Mouse (Mus musculus) embryonic facial prominence, embryonic 12.5 days (tissue): ENCODE results near the gene Rab40b. TPM values are rescaled to one million over a fixed set of nuclear protein-coding genes. Genes with fewer than 3 reads are reported as not detected.
"Not testable (repeated sequence)": the region's sequence is repeated elsewhere in the genome, so short reads cannot be mapped to it uniquely, and the experiment has no call there.

Experiments
- ATAC-seq: fragments of 200-750 bp; cut with Nextera tagmentation; 2 replicates; pipeline ENCODE4 v1.8.0; 2017; ENCODE audit not compliant: insufficient number of reproducible peaks, insufficient read depth, low FRiP score, low TSS enrichment
- H3K27ac ChIP-seq: fragments of 300-500 bp; sonication (generic); 2 replicates; pipeline ENCODE4 v1.5.1; 2016; ENCODE audit warnings: mild to moderate bottlenecking
- H3K27me3 ChIP-seq: fragments of 300-500 bp; sonication (generic); 2 replicates; pipeline ENCODE4 v1.6.1; 2016; ENCODE audit warnings: mild to moderate bottlenecking, moderate library complexity
- H3K36me3 ChIP-seq: fragments of 300-500 bp; sonication (generic); 2 replicates; pipeline ENCODE4 v1.6.1; 2016; ENCODE audit warnings: mild to moderate bottlenecking
- H3K4me1 ChIP-seq: fragments of 300-500 bp; sonication (generic); 2 replicates; pipeline ENCODE4 v1.6.1; 2016
- H3K4me2 ChIP-seq: fragments of 300-500 bp; sonication (generic); replicated peaks from 2 replicates; pipeline ENCODE4 v1.6.1; 2016; ENCODE audit warnings: mild to moderate bottlenecking, moderate library complexity
- H3K4me3 ChIP-seq: fragments of 300-500 bp; sonication (generic); 2 replicates; pipeline ENCODE4 v1.5.1; 2016; ENCODE audit warnings: mild to moderate bottlenecking
- H3K9ac ChIP-seq: fragments of 300-500 bp; sonication (generic); 2 replicates; pipeline ENCODE4 v1.6.1; 2016; ENCODE audit warnings: mild to moderate bottlenecking, moderate library complexity
- H3K9me3 ChIP-seq: fragments of 300-500 bp; sonication (generic); 2 replicates; pipeline ENCODE4 v1.6.1; 2016; ENCODE audit warnings: mild to moderate bottlenecking, moderate library complexity
- WGBS: fragments of 180-500 bp; shearing (Covaris S2); methylation state at CpG from one replicate; pipeline ENCODE4 v1.1.7; 2016; 5-methylcytosine and 5-hydroxymethylcytosine counted together
- microRNA-seq: library from miRNA; unstranded; fragments of <30 nt; microRNA quantifications from one replicate; pipeline ENCODE4, GENCODE M21; 2017
- polyA plus RNA-seq: library from polyadenylated mRNA; unstranded; fragments of >200 nt; fragmentation: Nextera tagmentation; extraction: Ambion mirVana; gene quantifications from 2 replicates; pipeline ENCODE4 v1.2.1, GENCODE M21; 2016

Rab40b gene
- polyA plus RNA-seq, 1 experiment from 2014 or later, result 8.9 TPM

- Histone ChIP-seq H3K9ac (no peak overlapping the region), H3K27ac (no peak overlapping the region), H3K4me3 (no peak overlapping the region), H3K36me3 (peaks cover 48% of the 10 kb centered on the region), H3K4me2 (no peak overlapping the region), H3K27me3 (no peaks in the 10 kb centered on the region), H3K4me1 (no peaks in the 10 kb centered on the region), H3K9me3 (no peaks in the 10 kb centered on the region)
- ATAC-seq, result no peak
- WGBS, result 96% methylated on average over 5 of the region's 5 CpGs
Measured at GRCm38 (mm10) chr11:121326681-121327080, 61.4 kb downstream of the Rab40b start.

DNA sequence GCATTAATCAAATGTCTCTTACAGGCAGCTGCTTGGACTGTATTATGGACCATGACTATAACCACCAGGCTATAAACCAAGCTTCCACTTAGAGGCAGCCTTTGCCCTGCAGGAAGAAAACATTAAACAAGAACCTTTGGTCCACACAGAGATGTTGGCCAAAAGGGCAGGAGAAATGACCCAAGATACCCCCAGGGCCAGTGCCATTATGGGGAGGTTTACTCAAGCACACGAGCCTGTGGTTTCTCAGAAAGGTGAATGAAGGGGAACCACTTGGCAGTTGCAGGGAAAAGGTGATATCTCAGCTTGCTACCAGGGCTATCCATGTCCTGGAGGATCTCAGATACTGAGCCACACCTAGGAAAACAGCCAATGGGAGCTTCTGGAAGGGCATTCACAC lies 62.0 kb downstream of the Rab40b start:
- no peaks in the 10 kb centered on the region for H3K4me1 ChIP-seq
- H3K27me3 ChIP-seq, result no peaks in the 10 kb centered on the region
- peaks cover 45% of the 10 kb centered on the region for H3K36me3 ChIP-seq
- no peak overlapping the region for H3K27ac ChIP-seq
- H3K4me2 ChIP-seq, result no peak overlapping the region
- no peaks in the 10 kb centered on the region for H3K9me3 ChIP-seq
- no peak overlapping the region for H3K4me3 ChIP-seq
- 79% methylated on average over 1 of the region's 1 CpGs for WGBS
- no peak for ATAC-seq
- H3K9ac ChIP-seq, result no peak overlapping the region

DNA sequence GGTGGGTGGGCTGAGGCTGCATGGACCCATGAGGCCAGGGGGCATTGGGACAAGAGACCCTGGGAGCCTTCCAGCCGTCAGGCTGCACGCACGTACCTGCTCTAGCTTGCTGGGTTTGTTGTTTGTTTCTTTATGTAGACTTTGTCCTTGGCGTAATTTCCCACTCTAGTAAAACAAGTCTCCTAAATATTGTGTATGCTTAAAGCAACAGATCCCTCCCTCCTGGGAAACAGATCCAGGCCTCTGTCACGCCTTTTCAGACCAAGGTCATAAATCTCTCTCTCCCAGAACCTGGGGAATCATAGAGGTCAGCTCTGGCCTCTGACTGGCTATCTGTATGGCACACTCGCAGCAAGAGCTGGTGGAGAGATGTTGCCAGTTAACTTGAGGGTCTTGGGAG lies 80.3 kb downstream of the Rab40b start:
- 97% methylated on average over 6 of the region's 6 CpGs for WGBS
- H3K9me3 ChIP-seq, H3K27me3 ChIP-seq, H3K4me1 ChIP-seq, H3K4me3 ChIP-seq, H3K4me2 ChIP-seq, H3K27ac ChIP-seq, H3K9ac ChIP-seq, ATAC-seq: not testable (repeated sequence)
- H3K36me3 ChIP-seq, result peaks cover 72% of the 10 kb centered on the region

DNA sequence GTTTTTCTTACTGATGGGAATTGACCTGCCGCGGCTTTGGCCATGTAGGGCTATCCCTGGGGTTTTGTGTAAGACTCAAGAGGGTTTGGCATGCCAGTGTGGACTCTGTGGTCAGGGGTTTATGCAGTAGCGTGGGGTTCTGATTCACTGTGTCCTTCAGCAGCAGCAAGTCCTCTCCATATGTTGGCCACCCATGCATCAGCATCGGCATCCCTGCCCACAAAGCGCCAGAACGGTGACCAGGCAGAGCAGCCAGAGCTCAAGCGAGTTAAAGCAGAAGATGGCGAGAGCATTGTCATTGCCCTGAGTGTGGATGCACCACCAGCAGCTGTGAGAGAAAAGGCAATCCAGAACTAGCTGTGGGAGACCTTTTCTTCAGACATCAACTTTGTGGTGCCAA lies 81.4 kb downstream of the Rab40b start:
- no peaks in the 10 kb centered on the region for H3K27me3 ChIP-seq
- no peak overlapping the region for H3K4me3 ChIP-seq
- H3K4me1 ChIP-seq, result no peaks in the 10 kb centered on the region
- H3K36me3 ChIP-seq, result peaks cover 83% of the 10 kb centered on the region
- WGBS, result 96% methylated on average over 8 of the region's 8 CpGs
- H3K9me3 ChIP-seq, result 0 out of 2 replicates have a peak, but pooled peaks cover 9% of the 10 kb centered on the region
- no peak for ATAC-seq
- no peak overlapping the region for H3K9ac ChIP-seq
- H3K27ac ChIP-seq, result no peak overlapping the region
- no peak overlapping the region for H3K4me2 ChIP-seq

Small RNA genes lying within 50 kb of the gene (microRNA-seq; reads per million reads assigned to microRNA genes)
- not detected for gene Mir7236

Other genes with a start within 250 kb of the Rab40b start
- gene Tex19.1, start 242.1 kb downstream of the Rab40b start, polyA plus RNA-seq, result not detected in 2 replicates
- 0.22 TPM in 2 replicates for gene Uts2r, start 228.0 kb downstream of the Rab40b start, polyA plus RNA-seq
- 10.4 and 10.5 TPM in 2 replicates for gene Hexdc, start 183.8 kb downstream of the Rab40b start, polyA plus RNA-seq
- 22.1 and 22.9 TPM in 2 replicates for gene Ogfod3, start 183.5 kb downstream of the Rab40b start, polyA plus RNA-seq
- 37.9 and 38.9 TPM in 2 replicates for gene Cybc1, start 158.9 kb downstream of the Rab40b start, polyA plus RNA-seq
- gene Narf, start 151.0 kb downstream of the Rab40b start, polyA plus RNA-seq, result 63.1 and 70.0 TPM in 2 replicates
- gene Foxk2, start 128.3 kb downstream of the Rab40b start, polyA plus RNA-seq, result 10.6 and 10.8 TPM in 2 replicates
- gene Wdr45b, start 33.8 kb downstream of the Rab40b start, polyA plus RNA-seq, result 102 and 103 TPM in 2 replicates
- 8.6 and 10.2 TPM in 2 replicates for gene Fn3krp, start 33.1 kb upstream of the Rab40b start, polyA plus RNA-seq
- gene Fn3k, start 46.7 kb upstream of the Rab40b start, polyA plus RNA-seq, result 0.51 and 0.78 TPM in 2 replicates
- 51.0 and 54.7 TPM in 2 replicates for gene Tbcd, start 63.7 kb upstream of the Rab40b start, polyA plus RNA-seq
- gene Zfp750, start 131.1 kb upstream of the Rab40b start, polyA plus RNA-seq, result 2.3 and 2.6 TPM in 2 replicates